8 mouse cellular contexts compared by ENCODE assay signal in the genomic region with DNA sequence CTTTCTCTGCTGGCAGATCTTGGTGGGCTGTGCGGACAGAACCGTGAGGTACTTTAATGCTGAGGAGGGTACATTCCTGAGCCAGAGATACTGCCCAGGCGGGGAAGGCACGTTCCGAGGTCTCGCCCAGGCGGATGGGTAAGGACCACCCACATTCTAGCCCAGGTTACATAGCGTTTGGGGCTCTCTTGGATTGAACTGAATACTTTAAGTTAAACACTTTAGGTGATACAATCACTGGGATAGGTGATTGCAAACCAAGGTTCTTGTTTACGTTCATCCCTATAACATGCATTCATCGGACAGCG. TPM values are rescaled to one million over a fixed set of nuclear protein-coding genes. Genes with fewer than 3 reads are reported as not detected.
DNase-seq lines count a peak whose midpoint lies in the region; ATAC-seq and TF ChIP-seq lines count a peak whose summit lies in the region.

No protein-coding gene starts in this region.

- H3K36me3 ChIP-seq in kidney, postnatal 0 days (ENCODE audit: insufficient read depth, low read length): peaks cover 15% of the 10 kb centered on the region
- peaks cover 25% of the 10 kb centered on the region for H3K36me3 ChIP-seq in hindbrain, embryonic 16.5 days (ENCODE audit: control insufficient read depth, insufficient read depth, low read length)
- H3K36me3 ChIP-seq in midbrain, postnatal 0 days (ENCODE audit: insufficient read depth, low read length): peaks cover 21% of the 10 kb centered on the region

- H3K9ac ChIP-seq in kidney, postnatal 0 days (ENCODE audit: low read depth, low read length): peak overlapping the region; percentile 77
- H3K9ac ChIP-seq in hindbrain, embryonic 16.5 days (ENCODE audit: low read depth, low read length): peak overlapping the region; percentile 71
- peak overlapping the region; percentile 75 for H3K9ac ChIP-seq in midbrain, postnatal 0 days (replicated peaks; ENCODE audit: low read length, poor library complexity, severe bottlenecking)

- no peaks in the 10 kb centered on the region for H3K9me3 ChIP-seq in kidney, postnatal 0 days (replicated peaks; ENCODE audit: low read length)
- no peaks in the 10 kb centered on the region for H3K9me3 ChIP-seq in hindbrain, embryonic 16.5 days (ENCODE audit: control insufficient read depth, low read length)
- H3K9me3 ChIP-seq in midbrain, postnatal 0 days (ENCODE audit: low read length): no peaks in the 10 kb centered on the region

- ATAC-seq in kidney, postnatal 0 days (replicated peaks; ENCODE audit: low FRiP score, low read depth): peak; percentile 4; the same call in 1 of the 2 replicates
- no peak; the same call in 1 of the 2 replicates for ATAC-seq in hindbrain, embryonic 16.5 days
- ATAC-seq in midbrain, postnatal 0 days (ENCODE audit: low FRiP score): peak; percentile 36; the same call in 1 of the 2 replicates

- WGBS in kidney, postnatal 0 days: 4% methylated on average over 11 of the region's 11 CpGs
- WGBS in hindbrain, embryonic 16.5 days: 3% methylated on average over 11 of the region's 11 CpGs
- WGBS in midbrain, postnatal 0 days: 3% methylated on average over 11 of the region's 11 CpGs

- peaks cover 7% of the 10 kb centered on the region; the same call in 1 of the 2 replicates for H3K4me1 ChIP-seq in kidney, postnatal 0 days (replicated peaks; ENCODE audit: insufficient read depth, low read length)
- H3K4me1 ChIP-seq in cortical plate, adult 2 months (ENCODE audit: control insufficient read depth, insufficient read depth, low read length): no peaks in the 10 kb centered on the region
- peaks cover 10% of the 10 kb centered on the region for H3K4me1 ChIP-seq in hindbrain, embryonic 16.5 days (ENCODE audit: control insufficient read depth, insufficient read depth, low read depth, low read length)
- H3K4me1 ChIP-seq in midbrain, postnatal 0 days (ENCODE audit: insufficient read depth, low read length): no peaks in the 10 kb centered on the region; the same call in 1 of the 2 replicates

- no peaks in the 10 kb centered on the region for H3K27me3 ChIP-seq in kidney, postnatal 0 days (ENCODE audit: insufficient read depth, low read length)
- no peaks in the 10 kb centered on the region; the same call in 1 of the 2 replicates for H3K27me3 ChIP-seq in hindbrain, embryonic 16.5 days (replicated peaks; ENCODE audit: control insufficient read depth, insufficient read depth, low read length)
- no peaks in the 10 kb centered on the region for H3K27me3 ChIP-seq in midbrain, postnatal 0 days (ENCODE audit: insufficient read depth, low read length)

- no peak for DNase-seq in kidney, postnatal 0 days (ENCODE audit: low spot score)
- no peak for DNase-seq in kidney, adult 11 months
- no peak for DNase-seq in midbrain, postnatal 0 days (ENCODE audit: low spot score)
- DNase-seq in ovary, postnatal 14 days (ENCODE audit: low spot score): no peak
- no peak for DNase-seq in adrenal gland, postnatal 25 days
- DNase-seq in layer of hippocampus, adult 8-10 months (ENCODE audit: low spot score in 2 of 2): no peak

- H3K4me2 ChIP-seq in kidney, postnatal 0 days (ENCODE audit: low read length): peak overlapping the region; percentile 91
- H3K4me2 ChIP-seq in hindbrain, embryonic 16.5 days (ENCODE audit: low read length): peak overlapping the region; percentile 76
- H3K4me2 ChIP-seq in midbrain, postnatal 0 days (ENCODE audit: low read depth, low read length, poor library complexity, severe bottlenecking): peak overlapping the region; percentile 92

- no peak for TF ChIP-seq CTCF in kidney, postnatal 0 days (IDR thresholded peaks at IDR 0.05; ENCODE audit: low read depth)
- no peak for TF ChIP-seq CTCF in cortical plate, adult 2 months (IDR thresholded peaks at IDR 0.05; ENCODE audit: extremely low read depth, insufficient read depth, low read length)
- TF ChIP-seq CTCF in midbrain, postnatal 0 days (IDR thresholded peaks at IDR 0.05): no peak

- peak overlapping the region; percentile 88 for H3K4me3 ChIP-seq in kidney, postnatal 0 days (replicated peaks; ENCODE audit: low read depth, low read length)
- peak overlapping the region; percentile 93 for H3K4me3 ChIP-seq in cortical plate, adult 2 months (ENCODE audit: insufficient read depth, low read length)
- H3K4me3 ChIP-seq in hindbrain, embryonic 16.5 days (ENCODE audit: low read length): peak overlapping the region; percentile 82
- peak overlapping the region; percentile 85 for H3K4me3 ChIP-seq in midbrain, postnatal 0 days (ENCODE audit: low read depth, low read length)

- H3K27ac ChIP-seq in kidney, postnatal 0 days: peak overlapping the region; percentile 26
- no peak overlapping the region for H3K27ac ChIP-seq in cortical plate, adult 2 months (ENCODE audit: insufficient read depth, low read length)
- 0 out of 2 replicates have a peak overlapping the region, but pooled peaks have one; percentile 25 for H3K27ac ChIP-seq in hindbrain, embryonic 16.5 days (ENCODE audit: low read depth, low read length)
- peak overlapping the region; percentile 75 for H3K27ac ChIP-seq in midbrain, postnatal 0 days (ENCODE audit: low read depth, low read length)

- no peak for TF ChIP-seq POLR2A in cortical plate, adult 2 months (IDR thresholded peaks at IDR 0.05; ENCODE audit: extremely low read depth, insufficient read depth, low read length)

RNA-seq across cellular contexts. Expression of gene Wdr74, which starts 0.5 kb away (rescaled TPM):
- 71.3 and 77.7 TPM in 2 replicates for polyA plus RNA-seq in kidney, postnatal 0 days (2015; fragmentation: Nextera tagmentation; extraction: Ambion mirVana)
- polyA plus RNA-seq in cortical plate, adult 2 months (2012; rRNA removed): 50.2 and 51.3 TPM in 2 replicates
- polyA plus RNA-seq in hindbrain, embryonic 16.5 days (2015; fragmentation: Nextera tagmentation; extraction: Ambion mirVana): 89.6 and 92.0 TPM in 2 replicates
- total RNA-seq in midbrain, postnatal 0 days (2014; rRNA removed): 50.9 and 65.7 TPM in 2 replicates
- 85.9 and 88.2 TPM in 2 replicates for polyA plus RNA-seq in midbrain, postnatal 0 days (2015; fragmentation: Nextera tagmentation; extraction: Ambion mirVana)
- 52.0 and 57.7 TPM in 2 replicates for total RNA-seq in adrenal gland, postnatal 25 days (2021)
- 10 to 100 TPM; 44.0 to 45.3 (median 44.3) TPM for total RNA-seq in layer of hippocampus, adult 8-10 months (2022)

RNA-seq across cellular contexts. Expression of gene 1700092M07Rik, which starts 4.4 kb away (rescaled TPM):
- 0.75 and 1.1 TPM in 2 replicates for polyA plus RNA-seq in kidney, postnatal 0 days (2015; fragmentation: Nextera tagmentation; extraction: Ambion mirVana)
- polyA plus RNA-seq in cortical plate, adult 2 months (2012; rRNA removed): 0.59 TPM in 1 of 2 replicates, not detected in the other
- polyA plus RNA-seq in hindbrain, embryonic 16.5 days (2015; fragmentation: Nextera tagmentation; extraction: Ambion mirVana): 1.5 and 1.6 TPM in 2 replicates
- total RNA-seq in midbrain, postnatal 0 days (2014; rRNA removed): not detected in 2 replicates
- 0.64 TPM in 1 of 2 replicates, not detected in the other for polyA plus RNA-seq in midbrain, postnatal 0 days (2015; fragmentation: Nextera tagmentation; extraction: Ambion mirVana)
- 2.6 and 2.8 TPM in 2 replicates for total RNA-seq in adrenal gland, postnatal 25 days (2021)
- 1 to 10 TPM in 3 of 4 experiments, not detected in 1; 2.0 to 3.3 (median 2.4) TPM for total RNA-seq in layer of hippocampus, adult 8-10 months (2022)

RNA-seq across cellular contexts. Expression of gene Stx5a, which starts 5.1 kb away (rescaled TPM):
- 105 and 115 TPM in 2 replicates for polyA plus RNA-seq in kidney, postnatal 0 days (2015; fragmentation: Nextera tagmentation; extraction: Ambion mirVana)
- polyA plus RNA-seq in cortical plate, adult 2 months (2012; rRNA removed): 106 and 109 TPM in 2 replicates
- 109 and 119 TPM in 2 replicates for polyA plus RNA-seq in hindbrain, embryonic 16.5 days (2015; fragmentation: Nextera tagmentation; extraction: Ambion mirVana)
- 112 and 147 TPM in 2 replicates for total RNA-seq in midbrain, postnatal 0 days (2014; rRNA removed)
- polyA plus RNA-seq in midbrain, postnatal 0 days (2015; fragmentation: Nextera tagmentation; extraction: Ambion mirVana): 104 and 106 TPM in 2 replicates
- 92.3 and 106 TPM in 2 replicates for total RNA-seq in adrenal gland, postnatal 25 days (2021)
- total RNA-seq in layer of hippocampus, adult 8-10 months (2022): 10 to 100 TPM; 65.3 to 91.2 (median 76.1) TPM

RNA-seq across cellular contexts. Expression of gene Slc3a2, which starts 12.9 kb away (rescaled TPM):
- 151 and 158 TPM in 2 replicates for polyA plus RNA-seq in kidney, postnatal 0 days (2015; fragmentation: Nextera tagmentation; extraction: Ambion mirVana)
- polyA plus RNA-seq in cortical plate, adult 2 months (2012; rRNA removed): 200 TPM in 2 replicates
- 183 and 191 TPM in 2 replicates for polyA plus RNA-seq in hindbrain, embryonic 16.5 days (2015; fragmentation: Nextera tagmentation; extraction: Ambion mirVana)
- 111 and 133 TPM in 2 replicates for total RNA-seq in midbrain, postnatal 0 days (2014; rRNA removed)
- polyA plus RNA-seq in midbrain, postnatal 0 days (2015; fragmentation: Nextera tagmentation; extraction: Ambion mirVana): 212 and 223 TPM in 2 replicates
- total RNA-seq in adrenal gland, postnatal 25 days (2021): 269 and 403 TPM in 2 replicates
- total RNA-seq in layer of hippocampus, adult 8-10 months (2022): 100 to 1,000 TPM; 157 to 169 (median 162) TPM

RNA-seq across cellular contexts. Expression of gene Nxf1, which starts 20.8 kb away (rescaled TPM):
- polyA plus RNA-seq in kidney, postnatal 0 days (2015; fragmentation: Nextera tagmentation; extraction: Ambion mirVana): 114 and 123 TPM in 2 replicates
- polyA plus RNA-seq in cortical plate, adult 2 months (2012; rRNA removed): 121 and 127 TPM in 2 replicates
- 120 and 140 TPM in 2 replicates for polyA plus RNA-seq in hindbrain, embryonic 16.5 days (2015; fragmentation: Nextera tagmentation; extraction: Ambion mirVana)
- total RNA-seq in midbrain, postnatal 0 days (2014; rRNA removed): 67.4 and 75.6 TPM in 2 replicates
- 90.0 and 92.8 TPM in 2 replicates for polyA plus RNA-seq in midbrain, postnatal 0 days (2015; fragmentation: Nextera tagmentation; extraction: Ambion mirVana)
- total RNA-seq in adrenal gland, postnatal 25 days (2021): 128 and 179 TPM in 2 replicates
- 100 to 1,000 TPM in 2 of 4 experiments, 10 to 100 TPM in 2; 80.5 to 120 (median 102) TPM for total RNA-seq in layer of hippocampus, adult 8-10 months (2022)
